Mouse (Mus musculus) lung, adult 10 weeks (tissue): Measurements from ENCODE around the gene Klrc2. TPM values are rescaled to one million over a fixed set of nuclear protein-coding genes. Genes with fewer than 3 reads are reported as not detected.

Source experiments
- polyA plus RNA-seq: library from polyadenylated mRNA; stranded (reverse); fragments of 350-450 nt; fragmentation: Illumina TruSeq; extraction: RNeasy Lipid Tissue Mini Kit (QIAGEN cat#74804); gene quantifications from one replicate; pipeline ENCODE4 v1.2.3, GENCODE M21; 2014; ENCODE audit warnings: low read depth, low replicate concordance; ENCODE audit not compliant: insufficient read depth

Gene Klrc2
- 1.7 TPM for polyA plus RNA-seq

DNA sequence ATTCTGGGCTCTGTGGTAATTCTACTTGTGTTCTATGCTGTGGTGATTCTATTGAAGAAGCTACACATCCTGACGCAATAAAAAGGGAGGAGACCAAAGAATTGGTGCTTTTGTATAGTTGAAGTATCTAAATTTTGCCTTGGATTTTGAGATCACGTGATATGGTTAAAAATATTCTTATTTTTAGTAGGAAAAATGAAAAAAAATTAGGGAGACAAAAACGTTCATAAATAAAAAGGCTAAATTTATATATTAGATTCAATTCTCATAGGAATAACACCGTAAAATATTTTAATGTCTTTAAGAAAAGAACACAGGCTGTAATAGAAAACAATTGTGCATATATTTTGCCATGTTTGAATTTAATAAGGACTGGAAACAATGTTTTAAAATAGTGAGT is at the start of gene Klrc2:
TSS of gene Klrc2 (minus strand) at position 101 of the 400 bp plus-strand sequence.

DNA sequence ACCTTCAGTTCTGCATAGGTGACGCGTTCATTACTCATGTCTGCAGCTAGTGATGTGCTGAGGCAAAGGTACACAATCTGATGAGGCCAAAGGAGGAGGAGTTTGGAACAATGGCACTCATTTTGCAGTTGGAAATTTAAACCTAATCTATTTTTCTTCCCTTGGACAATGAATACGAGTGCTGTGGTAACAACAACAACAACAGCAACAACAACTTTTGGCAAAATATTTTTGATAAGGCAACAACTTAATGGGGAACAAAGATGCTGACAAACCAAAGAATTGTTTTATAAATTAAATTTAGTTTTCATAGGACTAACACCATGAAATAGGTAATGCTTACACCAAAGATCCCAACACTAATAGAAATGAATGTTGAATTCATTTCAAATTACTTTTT is 18.4 kb upstream of the Klrc2 start, which contains the start of gene Klrc1:
TSS of gene Klrc1 (minus strand) at position 101 of the 400 bp plus-strand sequence.

DNA sequence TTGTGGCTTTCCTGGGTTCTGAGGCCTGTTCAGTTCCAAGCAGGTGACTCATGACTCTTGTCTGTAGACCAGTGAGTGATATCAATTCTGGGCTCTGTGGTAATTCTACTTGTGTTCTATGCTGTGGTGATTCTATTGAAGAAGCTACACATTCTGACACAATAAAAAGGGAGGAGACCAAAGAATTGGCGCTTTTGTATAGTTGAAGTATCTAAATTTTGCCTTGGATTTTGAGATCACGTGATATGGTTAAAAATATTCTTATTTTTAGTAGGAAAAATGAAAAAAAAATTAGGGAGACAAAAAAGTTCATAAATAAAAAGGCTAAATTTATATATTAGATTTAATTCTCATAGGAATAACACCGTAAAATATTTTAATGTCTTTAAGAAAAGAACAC is 17.3 kb downstream of the Klrc2 start, which contains the start of gene Klrc3:
TSS of gene Klrc3 (minus strand) at position 101 of the 400 bp plus-strand sequence.

DNA sequence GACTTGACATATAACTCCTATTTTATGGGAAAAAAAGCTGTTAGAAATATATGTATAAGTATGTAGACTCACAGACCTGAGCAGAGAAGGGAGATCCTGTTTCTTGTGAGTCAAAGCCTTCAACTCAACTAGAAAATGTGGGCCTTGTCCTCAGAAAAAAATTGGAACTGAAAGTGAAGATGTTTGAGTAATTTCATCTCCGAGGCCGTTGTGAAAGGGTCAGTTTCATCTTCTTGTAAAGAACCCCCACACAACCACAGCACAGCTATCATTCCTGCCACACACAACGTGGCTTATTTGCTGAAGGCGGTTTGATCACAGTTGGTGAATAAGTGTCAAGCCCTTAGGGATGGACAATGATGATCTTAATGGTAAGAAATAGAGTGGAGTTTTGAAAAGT is 36.8 kb downstream of the Klrc2 start, which contains the start of gene Klrk1:
TSS of gene Klrk1 (minus strand) at position 130 of the 400 bp plus-strand sequence.

Other genes with a start within 250 kb of the Klrc2 start
- gene Clec1a, start 208.7 kb downstream of the Klrc2 start, polyA plus RNA-seq: 38.0 TPM
- 2.9 TPM for gene Olr1, start 153.5 kb downstream of the Klrc2 start, polyA plus RNA-seq
- gene Tmem52b, start 148.1 kb downstream of the Klrc2 start, polyA plus RNA-seq: 0.35 TPM
- 130 TPM for gene Gabarapl1, start 127.5 kb downstream of the Klrc2 start, polyA plus RNA-seq
- gene Klre1, start 82.8 kb downstream of the Klrc2 start, polyA plus RNA-seq: 4.0 TPM
- gene Klrd1, start 68.9 kb downstream of the Klrc2 start, polyA plus RNA-seq: 13.5 TPM
- 6.5 TPM for gene Klrk1, start 36.8 kb downstream of the Klrc2 start, polyA plus RNA-seq
- gene Klrc3, start 17.4 kb downstream of the Klrc2 start, polyA plus RNA-seq: not detected
- gene Klrc1, start 18.3 kb upstream of the Klrc2 start, polyA plus RNA-seq: 2.1 TPM
- gene Klri1, start 56.4 kb upstream of the Klrc2 start, polyA plus RNA-seq: 0.62 TPM
- 1.3 TPM for gene Klri2, start 79.8 kb upstream of the Klrc2 start, polyA plus RNA-seq
- gene Gm156, start 123.6 kb upstream of the Klrc2 start, polyA plus RNA-seq: not detected
- not detected for gene Gm17631, start 202.0 kb upstream of the Klrc2 start, polyA plus RNA-seq
- 0.68 TPM for gene Klra17, start 216.0 kb upstream of the Klrc2 start, polyA plus RNA-seq